9 mouse cellular contexts compared by ENCODE assay signal in genomic region chr2:144267004-144267730, GRCm38 (mm10). TPM values are rescaled to one million over a fixed set of nuclear protein-coding genes. Genes with fewer than 3 reads are reported as not detected.
DNase-seq lines count a peak whose midpoint lies in the region; ATAC-seq and TF ChIP-seq lines count a peak whose summit lies in the region.
"Had no signal": no experiment of that assay in that cellular context is flagged by ENCODE, and none has a peak within 500 bp of the region (broad histone marks: within the 10 kb centered on the region; RNA-seq: fewer than 3 reads in every experiment).

No protein-coding gene starts in this region.

- H3K9ac ChIP-seq in hindbrain, embryonic 11.5 days (ENCODE audit: low read depth, low read length), result no peak overlapping the region
- H3K9ac ChIP-seq in liver, embryonic 15.5 days, result peak overlapping the region; percentile 6; the same call in 1 of the 2 replicates

- no peak overlapping the region for H3K4me2 ChIP-seq in hindbrain, embryonic 11.5 days (replicated peaks; ENCODE audit: low read depth, low read length)
- peak overlapping the region; percentile 78 for H3K4me2 ChIP-seq in liver, embryonic 15.5 days

- ATAC-seq in hindbrain, embryonic 11.5 days (ENCODE audit: low FRiP score), result no peak
- no peak for ATAC-seq in liver, embryonic 15.5 days (ENCODE audit: insufficient read depth)

- peaks cover 43% of the 10 kb centered on the region for H3K36me3 ChIP-seq in hindbrain, embryonic 10.5 days
- H3K36me3 ChIP-seq in hindbrain, embryonic 11.5 days (ENCODE audit: control insufficient read depth, insufficient read depth, low read length), result no peaks in the 10 kb centered on the region
- peaks cover 76% of the 10 kb centered on the region for H3K36me3 ChIP-seq in E14TG2a.4 (ENCODE audit: insufficient read depth, low read length)
- peaks cover 66% of the 10 kb centered on the region for H3K36me3 ChIP-seq in embryonic facial prominence, embryonic 10.5 days (replicated peaks)
- peaks cover 44% of the 10 kb centered on the region for H3K36me3 ChIP-seq in liver, embryonic 15.5 days (replicated peaks)

- WGBS in hindbrain, embryonic 10.5 days, result 52% methylated on average over 5 of the region's 5 CpGs
- WGBS in hindbrain, embryonic 11.5 days, result 55% methylated on average over 5 of the region's 5 CpGs
- 56% methylated on average over 5 of the region's 5 CpGs for WGBS in embryonic facial prominence, embryonic 10.5 days
- WGBS in liver, embryonic 15.5 days (ENCODE audit: insufficient replicate concordance), result 20% methylated on average over 5 of the region's 5 CpGs

- TF ChIP-seq CTCF in E14TG2a.4 (conservative IDR thresholded peaks at IDR 0.05; ENCODE audit: low read length), result no peak

- H3K4me1 ChIP-seq in hindbrain, embryonic 10.5 days (replicated peaks), result peaks cover 39% of the 10 kb centered on the region
- no peaks in the 10 kb centered on the region for H3K4me1 ChIP-seq in hindbrain, embryonic 11.5 days (replicated peaks; ENCODE audit: control insufficient read depth, insufficient read depth, low read length)
- peaks cover 66% of the 10 kb centered on the region for H3K4me1 ChIP-seq in E14TG2a.4 (replicated peaks; ENCODE audit: low read depth, low read length)
- peaks cover 47% of the 10 kb centered on the region for H3K4me1 ChIP-seq in embryonic facial prominence, embryonic 10.5 days
- peaks cover 77% of the 10 kb centered on the region for H3K4me1 ChIP-seq in liver, embryonic 15.5 days (replicated peaks)

- DNase-seq in hindbrain, embryonic 10.5 days (ENCODE audit: low spot score), result no peak
- no peak for DNase-seq in hindbrain, embryonic 11.5 days (ENCODE audit: low spot score)
- DNase-seq in embryonic facial prominence, embryonic 10.5 days (ENCODE audit: low spot score), result no peak
- DNase-seq in layer of hippocampus, adult 18-20 months (ENCODE audit: low spot score in 2 of 2), result no peak
- no peak for DNase-seq in cerebellum, adult 18-20 months
- DNase-seq: cerebellum, adult 9-10 months; gastrocnemius, postnatal 36 days had no signal

- no peak overlapping the region for H3K27ac ChIP-seq in hindbrain, embryonic 10.5 days
- H3K27ac ChIP-seq in hindbrain, embryonic 11.5 days (ENCODE audit: low read depth, low read length), result no peak overlapping the region
- no peak overlapping the region for H3K27ac ChIP-seq in embryonic facial prominence, embryonic 10.5 days (replicated peaks)
- H3K27ac ChIP-seq in liver, embryonic 15.5 days (replicated peaks), result peak overlapping the region; percentile 67

- H3K9me3 ChIP-seq in hindbrain, embryonic 10.5 days, result no peaks in the 10 kb centered on the region
- no peaks in the 10 kb centered on the region for H3K9me3 ChIP-seq in hindbrain, embryonic 11.5 days (ENCODE audit: control insufficient read depth, low read length)
- H3K9me3 ChIP-seq in E14TG2a.4 (ENCODE audit: low read length), result no peaks in the 10 kb centered on the region
- no peaks in the 10 kb centered on the region for H3K9me3 ChIP-seq in embryonic facial prominence, embryonic 10.5 days
- no peaks in the 10 kb centered on the region for H3K9me3 ChIP-seq in liver, embryonic 15.5 days (replicated peaks)

- peak overlapping the region; percentile 92 for H3K4me3 ChIP-seq in hindbrain, embryonic 10.5 days
- H3K4me3 ChIP-seq in hindbrain, embryonic 11.5 days (ENCODE audit: low read depth, low read length), result no peak overlapping the region
- peak overlapping the region; percentile 98 for H3K4me3 ChIP-seq in E14TG2a.4 (replicated peaks; ENCODE audit: low read length)
- peak overlapping the region; percentile 92 for H3K4me3 ChIP-seq in embryonic facial prominence, embryonic 10.5 days
- H3K4me3 ChIP-seq in liver, embryonic 15.5 days (replicated peaks), result peak overlapping the region; percentile 94

- H3K27me3 ChIP-seq in hindbrain, embryonic 10.5 days (ENCODE audit: insufficient read depth, poor library complexity, severe bottlenecking), result no peaks in the 10 kb centered on the region
- H3K27me3 ChIP-seq in hindbrain, embryonic 11.5 days (ENCODE audit: control insufficient read depth, insufficient read depth, low read length), result no peaks in the 10 kb centered on the region
- H3K27me3 ChIP-seq in E14TG2a.4 (ENCODE audit: insufficient read depth, low read length), result no peaks in the 10 kb centered on the region
- H3K27me3 ChIP-seq in embryonic facial prominence, embryonic 10.5 days (replicated peaks; ENCODE audit: low read depth, poor library complexity, severe bottlenecking), result no peaks in the 10 kb centered on the region
- H3K27me3 ChIP-seq in liver, embryonic 15.5 days, result no peaks in the 10 kb centered on the region

RNA-seq across cellular contexts. Expression of gene Mgme1, which starts 3.3 kb away (rescaled TPM):
- polyA plus RNA-seq in hindbrain, embryonic 10.5 days (2016; fragmentation: Nextera tagmentation; extraction: Ambion mirVana), result 18.5 and 25.0 TPM in 2 replicates
- 15.8 and 17.2 TPM in 2 replicates for polyA plus RNA-seq in hindbrain, embryonic 11.5 days (2014; fragmentation: Nextera tagmentation; extraction: Ambion mirVana)
- 23.2 and 25.1 TPM in 2 replicates for polyA plus RNA-seq in embryonic facial prominence, embryonic 10.5 days (2016; fragmentation: Nextera tagmentation; extraction: Ambion mirVana)
- polyA plus RNA-seq in liver, embryonic 15.5 days (2015; fragmentation: Nextera tagmentation; extraction: Ambion mirVana), result 9.8 and 10.5 TPM in 2 replicates
- 1 to 10 TPM; 6.2 to 6.7 TPM for total RNA-seq in layer of hippocampus, adult 18-20 months (2021)

RNA-seq across cellular contexts. Expression of gene Snx5, which starts 3.5 kb away (rescaled TPM):
- polyA plus RNA-seq in hindbrain, embryonic 10.5 days (2016; fragmentation: Nextera tagmentation; extraction: Ambion mirVana), result 91.8 and 110 TPM in 2 replicates
- polyA plus RNA-seq in hindbrain, embryonic 11.5 days (2014; fragmentation: Nextera tagmentation; extraction: Ambion mirVana), result 104 and 108 TPM in 2 replicates
- 128 and 138 TPM in 2 replicates for polyA plus RNA-seq in embryonic facial prominence, embryonic 10.5 days (2016; fragmentation: Nextera tagmentation; extraction: Ambion mirVana)
- 55.7 and 59.4 TPM in 2 replicates for polyA plus RNA-seq in liver, embryonic 15.5 days (2015; fragmentation: Nextera tagmentation; extraction: Ambion mirVana)
- total RNA-seq in layer of hippocampus, adult 18-20 months (2021), result 10 to 100 TPM; 67.4 to 73.2 TPM
